Mouse (Mus musculus) ES-Bruce4 (cell line): ENCODE data around the gene Gm884.

ENCODE experiments used
- CTCF ChIP-seq: IDR thresholded peaks from one replicate; pipeline ENCODE4 v1.8.1; 2011; ENCODE audit warnings: low read depth, low read length
- EP300 ChIP-seq: IDR thresholded peaks from 2 replicates; pipeline ENCODE4 v1.6.1; 2011; ENCODE audit warnings: low read depth, low read length; ENCODE audit not compliant: insufficient read depth
- POLR2A ChIP-seq: IDR thresholded peaks from one replicate; pipeline ENCODE4 v1.8.1; 2011; ENCODE audit warnings: low read length; ENCODE audit not compliant: insufficient read depth

- TF ChIP-seq CTCF (no peak), EP300 (no peak), POLR2A (no peak)
Measured at GRCm38 (mm10) chr11:103666907-103667426, 46.0 kb upstream of the Gm884 start.
